Mouse (Mus musculus): ENCODE results near the gene B020011L13Rik.
"Not testable (repeated sequence)": the region's sequence is repeated elsewhere in the genome, so short reads cannot be mapped to it uniquely, and the experiment has no call there.

GRCm38 (mm10) chr1:117816271-117816670, 35.3 kb downstream of the B020011L13Rik start:
- TF ChIP-seq NELFE (IDR thresholded peaks at IDR 0.05; ENCODE audit: low read depth, low read length); PAX5 (IDR thresholded peaks at IDR 0.05; ENCODE audit: low read length); CTCF (conservative IDR thresholded peaks at IDR 0.05 in 1 of 2, IDR thresholded peaks at IDR 0.05 in 1 of 2; ENCODE audit: low read depth in 2 of 2, low read length in 2 of 2); POLR2A (IDR thresholded peaks at IDR 0.05; ENCODE audit: low read depth, low read length); EP300 (IDR thresholded peaks at IDR 0.05; ENCODE audit: low read length): not testable (repeated sequence)

Data from CH12.LX (cell line).